Mouse (Mus musculus): ENCODE measurements at regions not wholly inside any gene's neighbourhood (a gene's known extent, or its start where the extent isn't known, plus 50 kb on each side); places are given as distances from the start of the nearest gene placed in this dataset.
A peak's percentile ranks its signal among the peaks of the same experiment; 100 is the strongest.

GRCm38 (mm10) chrX:145848937-145849783 is 344.2 kb upstream of the Amot start:
- DNase-seq: peak; percentile 6

GRCm38 (mm10) chrX:145833106-145833505 is 328.1 kb upstream of the Amot start:
- no peak for DNase-seq

- DNase-seq: no peak
Measured at GRCm38 (mm10) chrX:145812995-145813394, 308.0 kb upstream of the Amot start.

All from adrenal gland, adult 8-10 months (tissue).